Mouse (Mus musculus) midbrain, embryonic 10.5 days (tissue): ENCODE results near the gene Dnah8. TPM values are rescaled to one million over a fixed set of nuclear protein-coding genes. Genes with fewer than 3 reads are reported as not detected.
A peak's percentile ranks its signal among the peaks of the same experiment; 100 is the strongest.

Experiments used
- DNase-seq: peaks from one replicate; pipeline ENCODE4 v3.0.0-alpha.2; 2017; ENCODE audit warnings: low spot score
- H3K27ac ChIP-seq: fragments of 300-500 bp; sonication (generic); replicated peaks from 2 replicates; pipeline ENCODE4 v1.5.1; 2016; ENCODE audit warnings: mild to moderate bottlenecking
- H3K27me3 ChIP-seq: fragments of 300-500 bp; sonication (generic); 2 replicates; pipeline ENCODE4 v1.6.1; 2016; ENCODE audit warnings: low read depth, mild to moderate bottlenecking; ENCODE audit not compliant: poor library complexity, severe bottlenecking
- H3K36me3 ChIP-seq: fragments of 300-500 bp; sonication (generic); 2 replicates; pipeline ENCODE4 v1.6.1; 2016; ENCODE audit warnings: mild to moderate bottlenecking, moderate library complexity
- H3K4me1 ChIP-seq: fragments of 300-500 bp; sonication (generic); 2 replicates; pipeline ENCODE4 v1.6.1; 2016
- H3K4me3 ChIP-seq: fragments of 300-500 bp; sonication (generic); 2 replicates; pipeline ENCODE4 v1.5.1; 2016; ENCODE audit warnings: mild to moderate bottlenecking, moderate library complexity
- H3K9me3 ChIP-seq: fragments of 300-500 bp; sonication (generic); replicated peaks from 2 replicates; pipeline ENCODE4 v1.6.1; 2016; ENCODE audit warnings: mild to moderate bottlenecking
- WGBS: fragments of 180-500 bp; shearing (Covaris S2); methylation state at CpG from one replicate; pipeline ENCODE4 v1.1.7; 2016; 5-methylcytosine and 5-hydroxymethylcytosine counted together
- polyA plus RNA-seq: library from polyadenylated mRNA; unstranded; fragments of >200 nt; fragmentation: Nextera tagmentation; extraction: Ambion mirVana; gene quantifications from 2 replicates; pipeline ENCODE4 v1.2.1, GENCODE M21; 2016

The Dnah8 gene
- polyA plus RNA-seq, 1 experiment from 2014 or later = 1.1 TPM

- H3K27ac ChIP-seq = no peak overlapping the region
- no peaks in the 10 kb centered on the region for H3K4me1 ChIP-seq
- no peak for DNase-seq
- H3K27me3 ChIP-seq = no peaks in the 10 kb centered on the region
- H3K36me3 ChIP-seq = no peaks in the 10 kb centered on the region
- 92% methylated on average over 4 of the region's 4 CpGs for WGBS
- H3K4me3 ChIP-seq = no peak overlapping the region
- no peaks in the 10 kb centered on the region for H3K9me3 ChIP-seq
Measured at GRCm38 (mm10) chr17:30679612-30680011, 55.5 kb downstream of the Dnah8 start.

- 27% methylated on average over 5 of the region's 5 CpGs for WGBS
- Histone ChIP-seq H3K4me1 (no peaks in the 10 kb centered on the region), H3K27ac (no peak overlapping the region), H3K36me3 (no peaks in the 10 kb centered on the region), H3K9me3 (no peaks in the 10 kb centered on the region), H3K4me3 (no peak overlapping the region), H3K27me3 (no peaks in the 10 kb centered on the region)
- peak; percentile 55 for DNase-seq
Measured at GRCm38 (mm10) chr17:30681604-30682003, 57.5 kb downstream of the Dnah8 start.

GRCm38 (mm10) chr17:30690181-30690580, 66.0 kb downstream of the Dnah8 start:
- Histone ChIP-seq H3K27me3 (no peaks in the 10 kb centered on the region), H3K4me1 (peaks cover 5% of the 10 kb centered on the region), H3K36me3 (no peaks in the 10 kb centered on the region), H3K27ac (no peak overlapping the region), H3K4me3 (no peak overlapping the region), H3K9me3 (no peaks in the 10 kb centered on the region)
- 92% methylated on average over 8 of the region's 8 CpGs for WGBS
- DNase-seq = no peak

- Histone ChIP-seq H3K27me3 (no peaks in the 10 kb centered on the region), H3K9me3 (no peaks in the 10 kb centered on the region), H3K4me3 (no peak overlapping the region), H3K4me1 (peaks cover 5% of the 10 kb centered on the region), H3K36me3 (no peaks in the 10 kb centered on the region), H3K27ac (no peak overlapping the region)
- no peak for DNase-seq
- WGBS = 65% methylated on average over 2 of the region's 2 CpGs
Measured at GRCm38 (mm10) chr17:30691481-30691880, 67.3 kb downstream of the Dnah8 start.

GRCm38 (mm10) chr17:30694281-30694680, 70.1 kb downstream of the Dnah8 start:
- Histone ChIP-seq H3K36me3 (no peaks in the 10 kb centered on the region), H3K27ac (no peak overlapping the region), H3K4me3 (no peak overlapping the region), H3K4me1 (peaks cover 11% of the 10 kb centered on the region), H3K27me3 (no peaks in the 10 kb centered on the region), H3K9me3 (no peaks in the 10 kb centered on the region)
- 82% methylated on average over 9 of the region's 9 CpGs for WGBS
- DNase-seq = no peak

GRCm38 (mm10) chr17:30714732-30715131, 90.6 kb downstream of the Dnah8 start:
- H3K4me1 ChIP-seq = no peaks in the 10 kb centered on the region
- no peak overlapping the region for H3K27ac ChIP-seq
- no peak for DNase-seq
- 0 out of 2 replicates have a peak, but pooled peaks cover 3% of the 10 kb centered on the region for H3K9me3 ChIP-seq
- no peak overlapping the region for H3K4me3 ChIP-seq
- WGBS = 72% methylated on average over 3 of the region's 3 CpGs
- no peaks in the 10 kb centered on the region for H3K36me3 ChIP-seq
- H3K27me3 ChIP-seq = no peaks in the 10 kb centered on the region

GRCm38 (mm10) chr17:30718197-30718596, 94.0 kb downstream of the Dnah8 start:
- Histone ChIP-seq H3K27ac (no peak overlapping the region), H3K9me3 (0 out of 2 replicates have a peak, but pooled peaks cover 3% of the 10 kb centered on the region), H3K4me1 (no peaks in the 10 kb centered on the region), H3K4me3 (no peak overlapping the region), H3K27me3 (no peaks in the 10 kb centered on the region), H3K36me3 (no peaks in the 10 kb centered on the region)
- 93% methylated on average over 7 of the region's 7 CpGs for WGBS
- DNase-seq = no peak

- DNase-seq = no peak
- no peak overlapping the region for H3K4me3 ChIP-seq
- H3K27me3 ChIP-seq = no peaks in the 10 kb centered on the region
- WGBS = 82% methylated on average over 5 of the region's 5 CpGs
- 0 out of 2 replicates have a peak, but pooled peaks cover 3% of the 10 kb centered on the region for H3K9me3 ChIP-seq
- no peaks in the 10 kb centered on the region for H3K36me3 ChIP-seq
- no peaks in the 10 kb centered on the region for H3K4me1 ChIP-seq
- no peak overlapping the region for H3K27ac ChIP-seq
Measured at GRCm38 (mm10) chr17:30719031-30719430, 94.9 kb downstream of the Dnah8 start.

- 67% methylated on average over 4 of the region's 4 CpGs for WGBS
- Histone ChIP-seq H3K27me3 (no peaks in the 10 kb centered on the region), H3K4me3 (no peak overlapping the region), H3K4me1 (no peaks in the 10 kb centered on the region), H3K27ac (no peak overlapping the region), H3K9me3 (no peaks in the 10 kb centered on the region), H3K36me3 (no peaks in the 10 kb centered on the region)
- no peak for DNase-seq
Measured at GRCm38 (mm10) chr17:30727788-30728187, 103.6 kb downstream of the Dnah8 start.

GRCm38 (mm10) chr17:30732736-30733135, 108.6 kb downstream of the Dnah8 start:
- peaks cover 12% of the 10 kb centered on the region; the same call in 1 of the 2 replicates for H3K9me3 ChIP-seq
- no peak overlapping the region for H3K4me3 ChIP-seq
- no peaks in the 10 kb centered on the region for H3K36me3 ChIP-seq
- DNase-seq = no peak
- 82% methylated on average over 3 of the region's 3 CpGs for WGBS
- no peaks in the 10 kb centered on the region for H3K4me1 ChIP-seq
- no peak overlapping the region for H3K27ac ChIP-seq
- H3K27me3 ChIP-seq = no peaks in the 10 kb centered on the region

GRCm38 (mm10) chr17:30734770-30735169, 110.6 kb downstream of the Dnah8 start:
- no peaks in the 10 kb centered on the region for H3K27me3 ChIP-seq
- H3K36me3 ChIP-seq = no peaks in the 10 kb centered on the region
- peaks cover 12% of the 10 kb centered on the region; the same call in 1 of the 2 replicates for H3K9me3 ChIP-seq
- no peak overlapping the region for H3K4me3 ChIP-seq
- DNase-seq = no peak
- H3K4me1 ChIP-seq = no peaks in the 10 kb centered on the region
- 89% methylated on average over 8 of the region's 8 CpGs for WGBS
- no peak overlapping the region for H3K27ac ChIP-seq

GRCm38 (mm10) chr17:30735454-30735853, 111.3 kb downstream of the Dnah8 start:
- Histone ChIP-seq H3K4me1 (no peaks in the 10 kb centered on the region), H3K9me3 (peaks cover 12% of the 10 kb centered on the region; the same call in 1 of the 2 replicates), H3K27ac (no peak overlapping the region), H3K36me3 (no peaks in the 10 kb centered on the region), H3K27me3 (no peaks in the 10 kb centered on the region), H3K4me3 (no peak overlapping the region)
- WGBS = 85% methylated on average over 2 of the region's 2 CpGs
- DNase-seq = no peak

- 40% methylated on average over 6 of the region's 6 CpGs for WGBS
- peak; percentile 33 for DNase-seq
- H3K4me1 ChIP-seq = peaks cover 7% of the 10 kb centered on the region; the same call in 1 of the 2 replicates
Measured at GRCm38 (mm10) chr17:30737797-30738196, 113.6 kb downstream of the Dnah8 start.

GRCm38 (mm10) chr17:30739769-30740168, 115.6 kb downstream of the Dnah8 start:
- 96% methylated on average over 3 of the region's 3 CpGs for WGBS

More at GRCm38 (mm10) chr17:30737797-30738196, 113.6 kb downstream of the Dnah8 start:
- Histone ChIP-seq H3K9me3 (peaks cover 12% of the 10 kb centered on the region; the same call in 1 of the 2 replicates), H3K27me3 (no peaks in the 10 kb centered on the region), H3K4me3 (no peak overlapping the region), H3K27ac (no peak overlapping the region), H3K36me3 (no peaks in the 10 kb centered on the region)

More at GRCm38 (mm10) chr17:30739769-30740168, 115.6 kb downstream of the Dnah8 start:
- Histone ChIP-seq H3K4me3 (no peak overlapping the region), H3K27me3 (no peaks in the 10 kb centered on the region), H3K36me3 (no peaks in the 10 kb centered on the region), H3K4me1 (peaks cover 7% of the 10 kb centered on the region; the same call in 1 of the 2 replicates), H3K9me3 (peaks cover 12% of the 10 kb centered on the region; the same call in 1 of the 2 replicates), H3K27ac (no peak overlapping the region)
- DNase-seq = no peak
